Mouse (Mus musculus): Measurements from ENCODE around the gene Ube2g2.

GRCm38 (mm10) chr10:77667402-77667801 lies 45.3 kb downstream of the Ube2g2 start:
- TF ChIP-seq POLR2A (IDR thresholded peaks at IDR 0.05; ENCODE audit: insufficient read depth, low read depth, low read length) (no peak), CTCF (IDR thresholded peaks at IDR 0.05; ENCODE audit: insufficient read depth, low read depth, low read length) (no peak)
